Mouse (Mus musculus) myocyte (in vitro differentiated cells): ENCODE results near the gene Cldn3.

ENCODE experiments used
- MAX ChIP-seq: IDR thresholded peaks from one replicate; pipeline ENCODE4 v1.6.1; 2011; ENCODE audit warnings: low read depth, mild to moderate bottlenecking, control low read depth
- MYOG ChIP-seq, 3 experiments: IDR thresholded peaks; one replicate each; pipeline ENCODE4 v1.6.1; 2011; ENCODE audit warnings: control low read depth in 2 of 3, low read depth in 2 of 3, mild to moderate bottlenecking in 2 of 3; ENCODE audit not compliant: insufficient read length in 2 of 3, control insufficient read depth in 1 of 3, insufficient read depth in 1 of 3
- POLR2A ChIP-seq: IDR thresholded peaks from one replicate; pipeline ENCODE4 v1.6.1; 2011; ENCODE audit warnings: low read depth, mild to moderate bottlenecking, control low read depth, moderate library complexity; ENCODE audit not compliant: insufficient read length
- REST ChIP-seq: IDR thresholded peaks from one replicate; pipeline ENCODE4 v1.6.1; 2011; ENCODE audit warnings: mild to moderate bottlenecking, control low read depth, moderate library complexity; ENCODE audit not compliant: insufficient read depth, insufficient read length
- TCF3 ChIP-seq: IDR thresholded peaks from one replicate; pipeline ENCODE4 v1.6.1; 2011; ENCODE audit warnings: low read depth, control low read depth; ENCODE audit not compliant: insufficient read length

DNA sequence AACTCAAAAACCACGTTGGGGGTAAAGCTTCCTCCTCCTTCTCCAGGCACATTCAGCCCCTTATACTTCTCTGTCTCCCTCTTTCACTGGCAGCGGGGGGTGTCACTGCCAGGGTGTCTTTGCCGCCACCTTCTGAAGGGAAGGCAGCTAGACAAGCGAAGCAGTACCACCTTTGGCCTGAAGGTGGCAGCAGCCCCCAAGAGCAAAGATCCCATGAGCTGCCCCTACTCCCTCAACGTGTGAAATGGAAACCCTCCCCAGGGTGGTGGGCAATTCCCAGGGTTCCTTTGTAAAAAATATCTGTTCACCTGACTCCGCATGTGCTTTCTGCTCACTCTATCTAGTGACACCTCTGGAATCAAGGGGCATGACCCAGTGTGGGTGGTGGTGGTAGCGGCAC, 29.5 kb downstream of the Cldn3 start:
- TF ChIP-seq POLR2A (no peak), MAX (no peak), MYOG (IDR thresholded peaks at IDR 0.05; ENCODE audit: control insufficient read depth in 1 of 3, insufficient read depth in 1 of 3, insufficient read length in 2 of 3, low read depth in 2 of 3) (no peak), REST (no peak), TCF3 (no peak)
